Mouse (Mus musculus): ENCODE data around the gene Olfr720. TPM values are rescaled to one million over a fixed set of nuclear protein-coding genes. Genes with fewer than 3 reads are reported as not detected.

The Olfr720 gene
- polyA plus RNA-seq (2012; rRNA removed): not detected in 2 replicates

GRCm38 (mm10) chr14:14186738-14187137 lies at the start of gene Olfr720:
Gene Olfr720, minus strand, starts transcription at chr14:14186838.
- DNase-seq (ENCODE audit: low read depth, low spot score): no peak
- WGBS: 63% methylated on average over 4 of the region's 4 CpGs

Other genes with a start within 250 kb of the Olfr720 start
- 11.3 and 26.5 TPM in 2 replicates for gene Atxn7, start 225.4 kb downstream of the Olfr720 start, polyA plus RNA-seq (2012; rRNA removed)
- 35.2 and 46.9 TPM in 2 replicates for gene Thoc7, start 225.0 kb downstream of the Olfr720 start, polyA plus RNA-seq (2012; rRNA removed)
- 22.4 and 24.3 TPM in 2 replicates for gene Psmd6, start 65.9 kb downstream of the Olfr720 start, polyA plus RNA-seq (2012; rRNA removed)
- not detected in 2 replicates for gene Olfr31, start 136.0 kb upstream of the Olfr720 start, polyA plus RNA-seq (2012; rRNA removed)
- gene Il3ra, start 159.4 kb upstream of the Olfr720 start, polyA plus RNA-seq (2012; rRNA removed): 13.9 and 20.1 TPM in 2 replicates
- gene Olfr721-ps1, start 214.5 kb upstream of the Olfr720 start, polyA plus RNA-seq (2012; rRNA removed): not detected in 2 replicates